Mouse (Mus musculus) spleen, postnatal 4 days (tissue): Measurements from ENCODE around the gene Gm10096.
"Not testable (repeated sequence)": the region's sequence is repeated elsewhere in the genome, so short reads cannot be mapped to it uniquely, and the experiment has no call there.

Experiments used
- DNase-seq, 2 experiments: peaks; one replicate each; pipeline ENCODE4 v3.0.0; 2022; ENCODE audit warnings: low spot score in 2 of 2

Gene Gm10096

DNA sequence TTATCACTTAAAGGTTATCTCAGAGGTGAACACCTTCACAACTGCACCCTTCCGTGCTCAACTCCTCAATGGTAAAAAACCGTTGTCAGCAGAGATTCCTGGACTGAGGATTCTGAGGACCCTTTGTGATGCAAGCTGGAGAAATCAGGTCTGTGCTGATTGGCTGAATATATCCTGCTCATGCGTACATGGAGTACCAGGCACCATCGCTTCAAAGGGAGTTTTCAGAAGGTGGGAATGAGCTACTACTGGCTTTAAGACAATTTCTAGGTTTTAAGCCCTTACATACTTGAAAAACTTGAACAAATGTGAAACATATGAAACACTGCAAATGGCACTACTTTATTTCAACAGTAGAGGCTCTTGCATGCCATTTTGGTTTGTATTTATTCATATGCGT lies at the start of gene Gm10096:
TSS of gene Gm10096 (minus strand) at position 101 of the 400 bp plus-strand sequence.
- DNase-seq = not testable (repeated sequence)
